Comparison of ENCODE assay signal across 19 mouse cellular contexts in genomic region chr15:85748466-85748865, GRCm38 (mm10). TPM values are rescaled to one million over a fixed set of nuclear protein-coding genes. Genes with fewer than 3 reads are reported as not detected.
DNase-seq lines count a peak whose midpoint lies in the region; ATAC-seq and TF ChIP-seq lines count a peak whose summit lies in the region.
"Had no signal": no experiment of that assay in that cellular context is flagged by ENCODE, and none has a peak within 500 bp of the region (broad histone marks: within the 10 kb centered on the region; RNA-seq: fewer than 3 reads in every experiment).

No protein-coding gene starts in this region.

- peak; percentile 66 for DNase-seq in heart, adult 11 months
- DNase-seq in heart, adult 8-10 months (ENCODE audit: low spot score) = no peak
- no peak for DNase-seq in heart, adult 2 months
- DNase-seq in neural tube, embryonic 10.5 days (ENCODE audit: extremely low spot score, low spot score) = no peak
- DNase-seq: adrenal gland, adult 2 months; adrenal gland, postnatal 10 days; adrenal gland, postnatal 25 days; cerebellum, adult 11-12 months; cerebellum, adult 2 months; cerebellum, adult 9-10 months; cerebellum, postnatal 10 days; cerebellum, postnatal 25 days; forebrain, postnatal 0 days had no signal

- no peak overlapping the region for H3K27ac ChIP-seq in heart, embryonic 13.5 days (replicated peaks)
- no peak overlapping the region for H3K27ac ChIP-seq in heart, adult 2 months
- H3K27ac ChIP-seq in brown adipose tissue, adult 24 weeks (replicated peaks; ENCODE audit: low read depth, low read length) = peak overlapping the region; percentile 15
- H3K27ac ChIP-seq: embryonic facial prominence, embryonic 10.5 days; embryonic facial prominence, embryonic 12.5 days; forebrain, embryonic 12.5 days had no signal

- H3K36me3 ChIP-seq in heart, embryonic 13.5 days = no peaks in the 10 kb centered on the region
- no peaks in the 10 kb centered on the region for H3K36me3 ChIP-seq in heart, adult 2 months (ENCODE audit: control insufficient read depth, insufficient read depth, low read length)
- H3K36me3 ChIP-seq: embryonic facial prominence, embryonic 10.5 days; embryonic facial prominence, embryonic 12.5 days; forebrain, embryonic 12.5 days had no signal

- ATAC-seq in heart, embryonic 13.5 days (ENCODE audit: extremely low read depth, insufficient number of reproducible peaks, low FRiP score, low TSS enrichment) = peak; percentile 19; the same call in 1 of the 2 replicates
- ATAC-seq: forebrain, embryonic 14.5 days; forebrain, postnatal 0 days had no signal

- H3K4me2 ChIP-seq in heart, embryonic 13.5 days = no peak overlapping the region
- H3K4me2 ChIP-seq: embryonic facial prominence, embryonic 12.5 days; forebrain, embryonic 12.5 days had no signal

- peaks cover 23% of the 10 kb centered on the region for H3K27me3 ChIP-seq in heart, embryonic 13.5 days (replicated peaks)
- no peaks in the 10 kb centered on the region for H3K27me3 ChIP-seq in heart, adult 2 months (ENCODE audit: control insufficient read depth, insufficient read depth, low read length)
- H3K27me3 ChIP-seq: embryonic facial prominence, embryonic 12.5 days; forebrain, embryonic 12.5 days had no signal

- TF ChIP-seq EP300 in heart, adult 2 months (IDR thresholded peaks at IDR 0.05; ENCODE audit: insufficient read depth, low read depth, low read length) = no peak

- 68% methylated on average over 3 of the region's 3 CpGs for WGBS in heart, embryonic 13.5 days
- 59% methylated on average over 3 of the region's 3 CpGs for WGBS in heart, adult 2 months

- no peak for TF ChIP-seq CTCF in heart, adult 2 months (IDR thresholded peaks at IDR 0.05)

- H3K9me3 ChIP-seq in heart, embryonic 13.5 days = no peaks in the 10 kb centered on the region
- H3K9me3 ChIP-seq: embryonic facial prominence, embryonic 10.5 days; embryonic facial prominence, embryonic 12.5 days; forebrain, embryonic 12.5 days had no signal

- H3K9ac ChIP-seq in heart, embryonic 13.5 days = no peak overlapping the region
- H3K9ac ChIP-seq in heart, adult 2 months (ENCODE audit: low read depth, low read length) = no peak overlapping the region
- H3K9ac ChIP-seq: embryonic facial prominence, embryonic 12.5 days; forebrain, embryonic 12.5 days; forebrain, postnatal 0 days had no signal

- H3K79me2 ChIP-seq in heart, adult 2 months (replicated peaks; ENCODE audit: control insufficient read depth, insufficient read depth, low read length) = 0 out of 2 replicates have a peak, but pooled peaks cover 1% of the 10 kb centered on the region

- H3K4me1 ChIP-seq in heart, embryonic 13.5 days = no peaks in the 10 kb centered on the region
- H3K4me1 ChIP-seq in heart, adult 2 months (ENCODE audit: control insufficient read depth, insufficient read depth, low read length) = peaks cover 2% of the 10 kb centered on the region; the same call in 1 of the 2 replicates
- no peaks in the 10 kb centered on the region for H3K4me1 ChIP-seq in brown adipose tissue, adult 24 weeks (ENCODE audit: control insufficient read depth, insufficient read depth, insufficient read length, low read length)
- H3K4me1 ChIP-seq: embryonic facial prominence, embryonic 10.5 days; embryonic facial prominence, embryonic 12.5 days; forebrain, embryonic 12.5 days had no signal

- TF ChIP-seq POLR2A in heart, adult 2 months (IDR thresholded peaks at IDR 0.05; ENCODE audit: insufficient read depth, low read depth, low read length) = no peak

- intact Hi-C loops in heart, adult 2 months (cut with DNase I) = no loop called here

- no peak overlapping the region for H3K4me3 ChIP-seq in heart, embryonic 13.5 days
- no peak overlapping the region for H3K4me3 ChIP-seq in heart, adult 2 months
- no peak overlapping the region for H3K4me3 ChIP-seq in brown adipose tissue, adult 24 weeks (ENCODE audit: insufficient read depth, low read depth, low read length)
- H3K4me3 ChIP-seq: embryonic facial prominence, embryonic 10.5 days; embryonic facial prominence, embryonic 12.5 days; forebrain, embryonic 12.5 days had no signal

RNA-seq across cellular contexts. Expression of gene Ppara, which starts 13.7 kb away (rescaled TPM):
- 10 to 100 TPM; 50.2 to 79.0 (median 59.5) TPM for total RNA-seq in heart, adult 8-10 months (2022)
- 5.9 and 6.6 TPM in 2 replicates for polyA plus RNA-seq in heart, embryonic 13.5 days (2015; fragmentation: Nextera tagmentation; extraction: Ambion mirVana)
- total RNA-seq in heart, adult 2 months (2021) = 10 to 100 TPM; 53.1 to 60.7 TPM
- 12.9 and 25.4 TPM in 2 replicates for polyA plus RNA-seq in heart, adult 2 months (2012; rRNA removed)
- polyA plus RNA-seq in brown adipose tissue, adult 24 weeks (2012; ENCODE audit: insufficient read depth, insufficient read length, missing spikeins) = 53.5 and 108 TPM in 2 replicates
